Mouse (Mus musculus) CH12.LX (cell line): ENCODE data around the gene Gm49318. TPM values are rescaled to one million over a fixed set of nuclear protein-coding genes. Genes with fewer than 3 reads are reported as not detected.

Experiments
- DNase-seq: peaks from one replicate; pipeline ENCODE4 v3.0.0-alpha.2; 2013; ENCODE audit errors: extremely low read depth
- H3K27ac ChIP-seq: 2 replicates; pipeline ENCODE4 v1.5.1; 2012; ENCODE audit warnings: low read depth, mild to moderate bottlenecking, control low read depth, moderate library complexity; ENCODE audit not compliant: insufficient read depth
- H3K27me3 ChIP-seq: replicated peaks from 2 replicates; pipeline ENCODE3; 2012; ENCODE audit warnings: inconsistent platforms
- H3K36me3 ChIP-seq, 2 experiments: replicated peaks in 1 of 2; 2 replicates each; pipeline versions ENCODE3 to v1.6.1; 2012; ENCODE audit warnings: inconsistent platforms in 1 of 2, low read length in 1 of 2, mild to moderate bottlenecking in 1 of 2, mixed read lengths in 1 of 2, moderate library complexity in 1 of 2; ENCODE audit not compliant: control insufficient read depth in 1 of 2, insufficient read depth in 1 of 2
- H3K4me1 ChIP-seq, 2 experiments: 2 replicates each; pipeline ENCODE4 v1.6.1; 2012; ENCODE audit warnings: inconsistent platforms in 1 of 2, moderate library complexity in 1 of 2; ENCODE audit not compliant: insufficient read depth in 2 of 2, control insufficient read depth in 1 of 2
- H3K4me2 ChIP-seq: 2 replicates; pipeline ENCODE4 v1.6.1; 2012; ENCODE audit warnings: low read depth, mild to moderate bottlenecking, control low read depth; ENCODE audit not compliant: poor library complexity, insufficient read depth, severe bottlenecking
- H3K4me3 ChIP-seq, 3 experiments: fragments of 150-350 bp in 1 of 3; sonication (generic) in 1 of 3; replicated peaks in 1 of 3; 2 replicates each; pipeline versions ENCODE3 to v1.5.1; 2011 to 2012; ENCODE audit warnings: low read depth in 2 of 3, low read length in 2 of 3, mild to moderate bottlenecking in 2 of 3, moderate library complexity in 2 of 3, control low read depth in 1 of 3, improper control_type of control experiment in 1 of 3, inconsistent platforms in 1 of 3, mixed read lengths in 1 of 3; ENCODE audit not compliant: poor library complexity in 1 of 3
- H3K79me2 ChIP-seq: replicated peaks from 2 replicates; pipeline ENCODE4 v1.6.1; 2012; ENCODE audit warnings: mild to moderate bottlenecking, moderate library complexity; ENCODE audit not compliant: control insufficient read depth, poor library complexity, insufficient read depth, severe bottlenecking; ENCODE audit errors: extremely low read depth
- H3K9ac ChIP-seq: 2 replicates; pipeline ENCODE4 v1.6.1; 2012; ENCODE audit warnings: low read depth, mild to moderate bottlenecking, control low read depth, moderate library complexity; ENCODE audit not compliant: insufficient read depth
- H3K9me3 ChIP-seq: replicated peaks from 2 replicates; pipeline ENCODE3; 2012; ENCODE audit warnings: low read length, inconsistent platforms, mixed read lengths
- CHD1 ChIP-seq: IDR thresholded peaks from 2 replicates; pipeline ENCODE4 v1.6.1; 2012; ENCODE audit warnings: low read depth, low read length, improper control_type of control experiment, inconsistent platforms
- CHD2 ChIP-seq: IDR thresholded peaks from 2 replicates; pipeline ENCODE4 v1.6.1; 2011; ENCODE audit warnings: low read length, improper control_type of control experiment
- E2F4 ChIP-seq: IDR thresholded peaks from 2 replicates; pipeline ENCODE4 v1.6.1; 2011; ENCODE audit warnings: low read depth, low read length, improper control_type of control experiment; ENCODE audit not compliant: insufficient replicate concordance
- ELF1 ChIP-seq: IDR thresholded peaks from 2 replicates; pipeline ENCODE4 v1.6.1; 2014; ENCODE audit warnings: low read depth, mild to moderate bottlenecking, inconsistent platforms, low read length, improper control_type of control experiment
- EP300 ChIP-seq: IDR thresholded peaks from 2 replicates; pipeline ENCODE4 v1.6.1; 2011; ENCODE audit warnings: low read length, improper control_type of control experiment
- JUND ChIP-seq: conservative IDR thresholded peaks from 2 replicates; pipeline ENCODE4 v1.6.1; 2011; ENCODE audit warnings: low read depth, low read length, improper control_type of control experiment
- MAX ChIP-seq: IDR thresholded peaks from 2 replicates; pipeline ENCODE4 v1.6.1; 2011; ENCODE audit warnings: low read length, improper control_type of control experiment
- MEF2A ChIP-seq: IDR thresholded peaks from 2 replicates; pipeline ENCODE4 v1.6.1; 2014; ENCODE audit warnings: low read depth, mild to moderate bottlenecking, inconsistent platforms, low read length, improper control_type of control experiment, borderline replicate concordance
- MXI1 ChIP-seq: IDR thresholded peaks from 2 replicates; pipeline ENCODE4 v1.6.1; 2011; ENCODE audit warnings: mild to moderate bottlenecking, low read depth, low read length, improper control_type of control experiment
- NELFE ChIP-seq: IDR thresholded peaks from 2 replicates; pipeline ENCODE4 v1.6.1; 2011; ENCODE audit warnings: low read depth, low read length, improper control_type of control experiment
- NRF1 ChIP-seq: IDR thresholded peaks from 2 replicates; pipeline ENCODE4 v1.6.1; 2014; ENCODE audit warnings: low read depth, mild to moderate bottlenecking, inconsistent platforms, low read length, improper control_type of control experiment, moderate library complexity
- PAX5 ChIP-seq: IDR thresholded peaks from 2 replicates; pipeline ENCODE4 v1.6.1; 2012; ENCODE audit warnings: low read length, inconsistent platforms, mixed read lengths
- POLR2AphosphoS2 ChIP-seq: IDR thresholded peaks from 2 replicates; pipeline ENCODE4 v1.6.1; 2011; ENCODE audit warnings: low read depth, low read length, improper control_type of control experiment
- RAD21 ChIP-seq: IDR thresholded peaks from 2 replicates; pipeline ENCODE4 v1.6.1; 2011; ENCODE audit warnings: low read depth, mild to moderate bottlenecking, low read length, improper control_type of control experiment, moderate library complexity
- SMC3 ChIP-seq: IDR thresholded peaks from 2 replicates; pipeline ENCODE4 v1.6.1; 2011; ENCODE audit warnings: low read depth, low read length, improper control_type of control experiment
- TCF12 ChIP-seq: IDR thresholded peaks from 2 replicates; pipeline ENCODE4 v1.6.1; 2014; ENCODE audit warnings: low read depth, mild to moderate bottlenecking, inconsistent platforms, low read length, improper control_type of control experiment
- USF1 ChIP-seq: IDR thresholded peaks from 2 replicates; pipeline ENCODE4 v1.6.1; 2014; ENCODE audit warnings: low read depth, mild to moderate bottlenecking, inconsistent platforms, low read length, improper control_type of control experiment
- USF2 ChIP-seq: conservative IDR thresholded peaks from 2 replicates; pipeline ENCODE4 v1.6.1; 2011; ENCODE audit warnings: low read depth, low read length, improper control_type of control experiment
- ZC3H11A ChIP-seq: IDR thresholded peaks from 2 replicates; pipeline ENCODE4 v1.6.1; 2012; ENCODE audit warnings: low read depth, mild to moderate bottlenecking, inconsistent platforms, low read length, improper control_type of control experiment
- ZKSCAN1 ChIP-seq: IDR thresholded peaks from 2 replicates; pipeline ENCODE4 v1.6.1; 2012; ENCODE audit warnings: low read depth, inconsistent platforms, low read length, improper control_type of control experiment, borderline replicate concordance
- ZMIZ1 ChIP-seq: IDR thresholded peaks from 2 replicates; pipeline ENCODE4 v1.6.1; 2012; ENCODE audit warnings: low read depth, mild to moderate bottlenecking, inconsistent platforms, low read length, improper control_type of control experiment
- ZNF384 ChIP-seq: IDR thresholded peaks from 2 replicates; pipeline ENCODE4 v1.6.1; 2012; ENCODE audit warnings: low read depth, low read length, improper control_type of control experiment, inconsistent platforms
- dilution Hi-C: fragments of 300-500 bp; cut with MboI; formaldehyde crosslinking; loops from 2 replicates; pipeline ENCODE4 v1.14.3; 2020; ENCODE audit warnings: low sequenced_read_pairs; ENCODE audit not compliant: extremely low pct_unique_long_range_greater_than_20kb, extremely low pct_ligation_motif_present
- in situ Hi-C: fragments of 300-500 bp; cut with MboI; formaldehyde crosslinking; loops from 3 replicates; pipeline ENCODE4 v1.14.3; 2019; ENCODE audit warnings: low sequenced_read_pairs, low pct_ligation_motif_present, low pct_unique_long_range_greater_than_20kb, mixed read lengths
- polyA plus RNA-seq: library from polyadenylated mRNA; unstranded; fragments of >175 nt; gene quantifications from 2 replicates; pipeline ENCODE4 v1.2.1, GENCODE M21; 2012; ENCODE audit warnings: low read depth; ENCODE audit not compliant: insufficient read length
- total RNA-seq, 2 experiments: library from RNA; depleted of rRNA; stranded (reverse); fragments of 300-350 nt in 1 of 2; fragments of >200 nt in 1 of 2; gene quantifications; 2 replicates each; pipeline ENCODE4 v1.2.3; 2012 to 2014

Gene Gm49318
- total and polyA plus RNA-seq, 3 experiments: not detected

DNA sequence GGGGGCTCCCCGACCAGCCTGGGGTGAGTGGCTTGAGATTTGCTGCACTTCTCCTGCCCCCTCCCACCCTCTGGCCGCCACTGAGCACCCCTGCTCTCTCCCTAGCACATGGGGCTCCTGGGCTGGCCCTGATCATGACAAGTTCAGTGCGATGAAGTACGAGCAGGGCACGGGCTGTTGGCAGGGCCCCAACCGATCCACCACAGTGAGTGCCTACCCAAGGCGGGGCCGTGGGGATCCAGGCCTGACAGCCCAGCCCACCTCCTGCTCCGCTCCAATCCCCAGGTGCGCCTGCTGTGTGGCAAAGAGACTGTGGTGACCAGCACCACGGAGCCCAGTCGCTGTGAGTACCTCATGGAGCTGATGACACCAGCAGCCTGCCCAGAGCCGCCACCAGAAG, 58.3 kb downstream of the Gm49318 start:
- dilution Hi-C loops: no loop called here
- Histone ChIP-seq H3K4me1 (peaks cover 3 to 18% of the 10 kb centered on the region in 2 experiments; a peak in 3 of 4 replicates), H3K27ac (no peak overlapping the region), H3K4me2 (no peak overlapping the region), H3K9ac (no peak overlapping the region), H3K27me3 (no peaks in the 10 kb centered on the region), H3K9me3 (no peaks in the 10 kb centered on the region), H3K36me3 (peaks cover 67 to 80% of the 10 kb centered on the region in 2 experiments), H3K4me3 (no peak overlapping the region), H3K79me2 (no peaks in the 10 kb centered on the region)
- DNase-seq: no peak
- no peak for TF ChIP-seq TCF12
- TF ChIP-seq MEF2A: no peak
- no peak for TF ChIP-seq ELF1
- no peak for TF ChIP-seq PAX5
- no peak for TF ChIP-seq CHD1
- TF ChIP-seq CHD2: no peak
- TF ChIP-seq E2F4: no peak
- TF ChIP-seq ZMIZ1: no peak
- TF ChIP-seq SMC3: no peak
- no peak for TF ChIP-seq JUND
- TF ChIP-seq ZC3H11A: no peak
- no peak for TF ChIP-seq USF2
- no peak for TF ChIP-seq MXI1
- no peak for TF ChIP-seq ZNF384
- TF ChIP-seq USF1: no peak
- no peak for TF ChIP-seq NRF1
- no peak for TF ChIP-seq ZKSCAN1
- TF ChIP-seq RAD21: no peak
- TF ChIP-seq EP300: no peak
- in situ Hi-C loops: no loop called here

DNA sequence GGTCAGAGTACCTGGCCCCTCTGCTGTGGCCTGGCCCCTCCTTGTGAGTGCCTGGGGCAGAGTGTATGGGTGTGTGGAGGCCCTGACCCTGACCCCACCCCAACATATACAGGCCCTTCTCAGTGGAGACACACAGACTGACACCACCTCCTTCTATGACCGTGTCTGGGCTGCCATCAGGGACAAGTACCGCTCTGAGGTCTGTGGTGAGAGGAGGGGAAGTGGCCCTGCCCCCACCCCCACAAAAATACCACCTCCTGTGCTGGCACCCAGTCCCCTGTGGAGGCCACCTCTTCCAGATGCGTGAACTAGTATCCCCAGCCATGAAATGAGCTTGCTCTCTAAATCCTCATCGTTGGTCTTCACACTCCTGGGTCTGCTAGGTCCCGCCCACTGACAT, 60.0 kb downstream of the Gm49318 start:
- dilution Hi-C loops: no loop called here
- no peak for DNase-seq
- peaks cover 84 to 93% of the 10 kb centered on the region in 2 experiments for H3K36me3 ChIP-seq

More for the DNA sequence above, 60.0 kb downstream of the Gm49318 start:
- TF ChIP-seq NELFE (no peak), CHD1 (no peak), ELF1 (no peak), POLR2AphosphoS2 (no peak), USF1 (no peak), MAX (no peak)
- Histone ChIP-seq H3K9me3 (no peaks in the 10 kb centered on the region), H3K4me3 (no peak overlapping the region), H3K4me1 (peaks cover 3 to 23% of the 10 kb centered on the region in 2 experiments; a peak in 3 of 4 replicates), H3K4me2 (no peak overlapping the region), H3K9ac (no peak overlapping the region), H3K79me2 (no peaks in the 10 kb centered on the region), H3K27ac (no peak overlapping the region), H3K27me3 (no peaks in the 10 kb centered on the region)
- in situ Hi-C loops: no loop called here
